Mouse (Mus musculus) MEL (cell line): Measurements from ENCODE around the gene Bricd5. TPM values are rescaled to one million over a fixed set of nuclear protein-coding genes. Genes with fewer than 3 reads are reported as not detected.

Source experiments
- DNase-seq: peaks from one replicate; pipeline ENCODE4 v3.0.0; 2011; ENCODE audit warnings: low read depth, low spot score
- H3K27ac ChIP-seq: 2 replicates; pipeline ENCODE4 v1.5.1; 2012; ENCODE audit warnings: low read depth, mild to moderate bottlenecking, control low read depth, low read length, moderate library complexity; ENCODE audit not compliant: control insufficient read depth
- H3K27me3 ChIP-seq, 2 experiments: fragments of 150-350 bp in 1 of 2; sonication (generic) in 1 of 2; 2 replicates each; pipeline ENCODE4 v1.6.1; 2012; ENCODE audit warnings: low read length in 2 of 2, mild to moderate bottlenecking in 2 of 2, improper control_type of control experiment in 1 of 2, moderate library complexity in 1 of 2; ENCODE audit not compliant: insufficient read depth in 2 of 2, control insufficient read depth in 1 of 2
- H3K36me3 ChIP-seq, 2 experiments: 2 replicates each; pipeline ENCODE4 v1.6.1; 2012 to 2014; ENCODE audit warnings: low read length in 2 of 2, improper control_type of control experiment in 1 of 2, inconsistent platforms in 1 of 2, mild to moderate bottlenecking in 1 of 2; ENCODE audit not compliant: insufficient read depth in 2 of 2, control insufficient read depth in 1 of 2
- H3K4me1 ChIP-seq, 2 experiments: fragments of 150-350 bp in 1 of 2; sonication (generic) in 1 of 2; 2 replicates each; pipeline ENCODE4 v1.6.1; 2012; ENCODE audit warnings: low read length in 2 of 2, improper control_type of control experiment in 1 of 2, mild to moderate bottlenecking in 1 of 2; ENCODE audit not compliant: insufficient read depth in 2 of 2, control insufficient read depth in 1 of 2
- H3K4me3 ChIP-seq, 2 experiments: fragments of 150-350 bp in 1 of 2; sonication (generic) in 1 of 2; 2 replicates each; pipeline ENCODE4 v1.5.1; 2012; ENCODE audit warnings: low read depth in 2 of 2, low read length in 2 of 2, mild to moderate bottlenecking in 2 of 2, moderate library complexity in 2 of 2, control low read depth in 1 of 2, improper control_type of control experiment in 1 of 2; ENCODE audit not compliant: control insufficient read depth in 1 of 2, insufficient read depth in 1 of 2
- H3K79me2 ChIP-seq: 2 replicates; pipeline ENCODE4 v1.6.1; 2012; ENCODE audit warnings: mild to moderate bottlenecking, low read length, moderate library complexity; ENCODE audit not compliant: control insufficient read depth, poor library complexity, insufficient read depth
- H3K9ac ChIP-seq: 2 replicates; pipeline ENCODE4 v1.6.1; 2012; ENCODE audit warnings: low read depth, mild to moderate bottlenecking, control low read depth, low read length, moderate library complexity; ENCODE audit not compliant: control insufficient read depth, poor library complexity, severe bottlenecking
- H3K9me3 ChIP-seq: fragments of 150-350 bp; sonication (generic); replicated peaks from 2 replicates; pipeline ENCODE4 v1.6.1; 2012; ENCODE audit warnings: mild to moderate bottlenecking, low read length, improper control_type of control experiment, moderate library complexity; ENCODE audit not compliant: insufficient read depth
- CHD1 ChIP-seq: IDR thresholded peaks from 2 replicates; pipeline ENCODE4 v1.6.1; 2012; ENCODE audit warnings: low read depth, mild to moderate bottlenecking, inconsistent platforms, low read length, improper control_type of control experiment
- EP300 ChIP-seq, 2 experiments: IDR thresholded peaks; 2 replicates each; pipeline ENCODE4 v1.6.1; 2011; ENCODE audit warnings: improper control_type of control experiment in 2 of 2, low read length in 2 of 2, low read depth in 1 of 2, mild to moderate bottlenecking in 1 of 2
- GATA1 ChIP-seq: IDR thresholded peaks from 2 replicates; pipeline ENCODE4 v1.6.1; 2011; ENCODE audit warnings: low read depth, low read length, improper control_type of control experiment
- HCFC1 ChIP-seq: IDR thresholded peaks from 2 replicates; pipeline ENCODE4 v1.6.1; 2012; ENCODE audit warnings: low read depth, mild to moderate bottlenecking, inconsistent platforms, low read length, improper control_type of control experiment, moderate library complexity
- MAZ ChIP-seq: IDR thresholded peaks from 2 replicates; pipeline ENCODE4 v1.6.1; 2012; ENCODE audit warnings: low read depth, mild to moderate bottlenecking, inconsistent platforms, low read length, improper control_type of control experiment
- MYC ChIP-seq: IDR thresholded peaks from 2 replicates; pipeline ENCODE4 v1.6.1; 2011; ENCODE audit warnings: low read depth, mild to moderate bottlenecking, low read length, improper control_type of control experiment, moderate library complexity
- NRF1 ChIP-seq: IDR thresholded peaks from 2 replicates; pipeline ENCODE4 v1.6.1; 2014; ENCODE audit warnings: low read depth, mild to moderate bottlenecking, inconsistent platforms, low read length, improper control_type of control experiment, moderate library complexity; ENCODE audit not compliant: poor library complexity, insufficient read depth, severe bottlenecking
- POLR2AphosphoS2 ChIP-seq: IDR thresholded peaks from 2 replicates; pipeline ENCODE4 v1.6.1; 2011; ENCODE audit warnings: low read length, improper control_type of control experiment
- RCOR1 ChIP-seq: IDR thresholded peaks from 2 replicates; pipeline ENCODE4 v1.6.1; 2012; ENCODE audit warnings: low read depth, mild to moderate bottlenecking, inconsistent platforms, low read length, improper control_type of control experiment
- SMC3 ChIP-seq: IDR thresholded peaks from 2 replicates; pipeline ENCODE4 v1.6.1; 2011; ENCODE audit warnings: low read depth, low read length, improper control_type of control experiment
- TAL1 ChIP-seq: IDR thresholded peaks from 2 replicates; pipeline ENCODE4 v1.6.1; 2012; ENCODE audit warnings: mild to moderate bottlenecking, inconsistent platforms, low read length, moderate library complexity, mixed read lengths
- TBP ChIP-seq: IDR thresholded peaks from 2 replicates; pipeline ENCODE4 v1.8.0; 2011; ENCODE audit warnings: low read depth, low read length, improper control_type of control experiment
- UBTF ChIP-seq: IDR thresholded peaks from 2 replicates; pipeline ENCODE4 v1.6.1; 2012; ENCODE audit warnings: low read depth, mild to moderate bottlenecking, inconsistent platforms, low read length, improper control_type of control experiment, moderate library complexity, borderline replicate concordance; ENCODE audit not compliant: insufficient read depth
- USF1 ChIP-seq: IDR thresholded peaks from 2 replicates; pipeline ENCODE4 v1.6.1; 2014; ENCODE audit warnings: low read depth, mild to moderate bottlenecking, inconsistent platforms, low read length, improper control_type of control experiment, moderate library complexity
- ZNF384 ChIP-seq: IDR thresholded peaks from 2 replicates; pipeline ENCODE4 v1.6.1; 2012; ENCODE audit warnings: low read depth, mild to moderate bottlenecking, inconsistent platforms, low read length, improper control_type of control experiment
- polyA plus RNA-seq, 2 experiments: library from polyadenylated mRNA; stranded (reverse) in 1 of 2; unstranded in 1 of 2; fragments of >175 nt in 1 of 2; fragments of >200 nt in 1 of 2; gene quantifications; 2 replicates each; pipeline versions ENCODE4 v1.2.1 to v1.2.4; 2012; ENCODE audit warnings: low replicate concordance in 2 of 2, low read depth in 1 of 2; ENCODE audit not compliant: insufficient read length in 2 of 2, insufficient read depth in 1 of 2, missing spikeins in 1 of 2
- total RNA-seq: library from RNA; depleted of rRNA; stranded (reverse); fragments of 300-350 nt; gene quantifications from 2 replicates; pipeline ENCODE4 v1.2.3, GENCODE M21; 2012

The Bricd5 gene
- total and polyA plus RNA-seq, 3 experiments, result 0.82 to 2.0 TPM; not detected in 1

DNA sequence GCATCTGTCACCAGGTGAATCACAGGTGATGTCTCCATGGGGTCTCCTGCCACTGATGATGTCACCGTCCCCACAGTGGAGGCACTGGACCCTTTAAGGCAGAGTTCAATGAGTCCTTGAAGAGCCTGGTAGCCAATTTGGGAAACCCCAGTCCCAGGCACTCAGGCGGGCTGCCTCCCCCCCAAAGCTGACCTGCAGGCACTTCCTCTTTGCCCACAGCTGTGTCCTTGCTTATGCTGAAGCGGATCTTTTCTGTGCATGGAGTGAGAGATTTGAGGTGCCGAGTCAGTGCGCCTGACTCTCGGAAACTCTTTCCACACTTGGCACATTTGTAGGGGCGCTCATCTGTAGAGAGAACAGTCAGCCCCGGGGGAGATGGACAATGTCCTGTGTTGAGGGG lies 27.1 kb upstream of the Bricd5 start:
- no peak for TF ChIP-seq SMC3
- TF ChIP-seq, all 39 proteins: peak for 0
- Histone ChIP-seq H3K9ac (no peak overlapping the region), H3K36me3 (peaks cover 0 to 2% of the 10 kb centered on the region in 2 experiments; a peak in 2 of 4 replicates), H3K27ac (no peak overlapping the region), H3K4me3 (no peak overlapping the region), H3K9me3 (no peaks in the 10 kb centered on the region), H3K79me2 (no peaks in the 10 kb centered on the region), H3K4me1 (no peaks in the 10 kb centered on the region), H3K27me3 (no peaks in the 10 kb centered on the region)
- DNase-seq, result no peak

DNA sequence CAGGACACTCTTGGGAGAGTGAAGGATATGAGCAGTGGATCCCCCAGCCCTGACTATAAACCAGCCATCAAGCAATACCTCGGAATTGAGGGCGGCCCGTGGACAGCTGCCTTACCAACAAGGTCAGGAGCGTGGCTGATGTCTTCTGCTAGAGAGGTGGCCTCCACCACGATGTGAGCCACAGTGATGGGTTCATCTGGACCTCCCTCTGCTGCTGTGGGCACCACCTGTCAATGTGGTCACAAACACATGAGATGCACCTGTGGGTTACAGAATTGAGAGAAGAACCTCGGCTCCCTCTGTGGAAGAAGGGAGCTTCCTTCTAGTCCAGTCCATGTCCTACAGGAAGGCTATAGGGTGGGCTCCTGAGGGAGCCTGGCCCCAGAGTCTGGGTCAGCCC lies 24.2 kb upstream of the Bricd5 start:
- DNase-seq, result no peak
- Histone ChIP-seq H3K36me3 (peaks cover 2 to 11% of the 10 kb centered on the region in 2 experiments), H3K4me3 (no peak overlapping the region), H3K9ac (no peak overlapping the region), H3K27ac (no peak overlapping the region), H3K4me1 (peaks cover 6 to 8% of the 10 kb centered on the region in 2 experiments), H3K79me2 (peaks cover 10% of the 10 kb centered on the region), H3K27me3 (no peaks in the 10 kb centered on the region), H3K9me3 (no peaks in the 10 kb centered on the region)
- no peak for TF ChIP-seq TAL1
- no peak for TF ChIP-seq GATA1
- no peak for TF ChIP-seq RCOR1
- no peak for TF ChIP-seq EP300 (IDR thresholded peaks at IDR 0.05; ENCODE audit: low read depth in 1 of 2, low read length in 2 of 2)
- TF ChIP-seq USF1, result no peak
- no peak for TF ChIP-seq NRF1
- TF ChIP-seq ZNF384, result no peak
- TF ChIP-seq CHD1, result no peak
- TF ChIP-seq TBP, result no peak
- no peak for TF ChIP-seq POLR2AphosphoS2
- no peak for TF ChIP-seq UBTF

DNA sequence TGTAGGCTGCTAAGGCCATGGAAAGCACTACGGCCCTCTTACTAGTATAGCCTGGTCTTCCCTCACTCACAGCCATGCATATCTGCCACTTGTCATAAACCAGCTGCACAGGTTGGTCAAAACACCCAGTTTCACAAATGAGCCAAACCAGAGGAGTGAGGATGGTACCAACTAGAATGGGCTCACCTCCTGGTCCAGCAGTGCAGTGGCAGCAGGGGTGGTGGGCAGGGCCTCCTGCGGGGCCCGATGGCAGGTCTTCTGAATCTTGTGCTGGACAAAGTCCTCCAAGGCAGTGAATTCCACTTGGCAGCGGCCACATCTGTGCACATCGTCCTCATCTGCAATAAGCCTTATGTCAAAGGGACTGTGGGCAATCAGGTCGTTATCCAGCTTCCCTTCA lies 22.5 kb upstream of the Bricd5 start:
- Histone ChIP-seq H3K4me3 (no peak overlapping the region), H3K9me3 (no peaks in the 10 kb centered on the region), H3K4me1 (peaks cover 7 to 12% of the 10 kb centered on the region in 2 experiments), H3K27me3 (no peaks in the 10 kb centered on the region), H3K79me2 (peaks cover 16% of the 10 kb centered on the region), H3K9ac (no peak overlapping the region), H3K36me3 (peaks cover 2 to 14% of the 10 kb centered on the region in 2 experiments), H3K27ac (no peak overlapping the region)
- DNase-seq, result no peak
- TF ChIP-seq MAZ (no peak), TBP (no peak), MYC (no peak), CHD1 (no peak), HCFC1 (no peak)
